Mouse (Mus musculus) cortical plate, adult 2 months (tissue): Measurements from ENCODE around the gene Ptpra. TPM values are rescaled to one million over a fixed set of nuclear protein-coding genes. Genes with fewer than 3 reads are reported as not detected.

ENCODE experiments used
- H3K27ac ChIP-seq: fragments of 200-500 bp; 2 replicates; pipeline ENCODE4 v1.5.1; 2012; ENCODE audit warnings: low read length, control low read depth, inconsistent platforms; ENCODE audit not compliant: insufficient read depth
- H3K4me1 ChIP-seq: fragments of 200-500 bp; 2 replicates; pipeline ENCODE4 v1.6.1; 2011; ENCODE audit warnings: low read length; ENCODE audit not compliant: control insufficient read depth, insufficient read depth
- H3K4me3 ChIP-seq: fragments of 200-500 bp; 2 replicates; pipeline ENCODE4 v1.5.1; 2011; ENCODE audit warnings: mild to moderate bottlenecking, low read length, control low read depth; ENCODE audit not compliant: insufficient read depth
- CTCF ChIP-seq: fragments of 200-500 bp; IDR thresholded peaks from 2 replicates; pipeline ENCODE4 v1.5.1; 2011; ENCODE audit warnings: mild to moderate bottlenecking, control low read depth, low read length; ENCODE audit not compliant: insufficient read depth; ENCODE audit errors: extremely low read depth
- POLR2A ChIP-seq: fragments of 200-500 bp; IDR thresholded peaks from 2 replicates; pipeline ENCODE4 v1.6.1; 2011; ENCODE audit warnings: mild to moderate bottlenecking, low read length, control low read depth; ENCODE audit not compliant: insufficient read depth; ENCODE audit errors: extremely low read depth
- polyA plus RNA-seq: library from polyadenylated mRNA; depleted of rRNA; stranded (reverse); fragments of >200 nt; gene quantifications from 2 replicates; pipeline ENCODE4 v1.2.3, GENCODE M21; 2012

The Ptpra gene
- polyA plus RNA-seq, 1 experiment: 156 TPM

DNA sequence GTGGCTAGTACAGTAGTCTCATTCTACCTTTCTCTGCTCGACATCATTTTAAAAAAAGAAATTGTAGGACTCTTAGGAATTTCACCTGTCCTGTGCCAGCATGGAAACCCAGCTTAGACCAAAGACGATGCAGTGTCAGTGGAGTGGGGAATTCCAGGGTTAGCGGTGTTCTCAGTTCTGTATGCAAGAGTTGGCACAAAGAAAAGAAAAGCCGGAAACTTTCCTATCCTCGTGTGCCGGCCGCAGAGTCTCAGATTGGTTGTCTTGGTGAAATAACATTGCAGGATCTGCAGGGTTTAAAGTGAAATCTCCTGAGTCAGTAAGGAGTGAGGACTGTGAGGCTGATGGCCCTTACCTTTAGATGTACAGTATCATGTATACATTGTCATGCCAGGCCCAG, 79.8 kb downstream of the Ptpra start:
- no peaks in the 10 kb centered on the region for H3K4me1 ChIP-seq
- TF ChIP-seq CTCF (no peak), POLR2A (no peak)
- no peak overlapping the region for H3K4me3 ChIP-seq
- no peak overlapping the region for H3K27ac ChIP-seq

DNA sequence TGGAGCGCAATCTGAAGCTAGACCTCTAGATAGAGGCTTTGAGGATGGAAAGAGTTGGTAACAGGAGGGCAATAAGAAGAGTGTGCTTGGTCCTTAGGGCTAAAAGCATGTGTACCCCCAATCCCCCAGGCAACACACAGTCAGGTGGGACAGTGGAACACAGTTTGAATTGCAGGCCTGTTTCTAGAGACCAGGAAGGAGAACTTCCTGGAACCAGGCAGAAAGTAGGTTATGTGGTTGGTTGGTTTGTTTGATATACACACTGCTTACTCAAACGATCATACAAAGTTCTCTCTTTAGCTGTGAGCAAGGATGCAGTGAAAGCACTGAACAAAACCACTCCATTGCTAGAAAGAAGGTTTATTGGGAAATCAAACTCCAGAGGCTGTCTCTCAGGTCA, 82.1 kb downstream of the Ptpra start:
- Histone ChIP-seq H3K27ac (no peak overlapping the region), H3K4me1 (no peaks in the 10 kb centered on the region), H3K4me3 (no peak overlapping the region)
- TF ChIP-seq CTCF (no peak), POLR2A (no peak)

DNA sequence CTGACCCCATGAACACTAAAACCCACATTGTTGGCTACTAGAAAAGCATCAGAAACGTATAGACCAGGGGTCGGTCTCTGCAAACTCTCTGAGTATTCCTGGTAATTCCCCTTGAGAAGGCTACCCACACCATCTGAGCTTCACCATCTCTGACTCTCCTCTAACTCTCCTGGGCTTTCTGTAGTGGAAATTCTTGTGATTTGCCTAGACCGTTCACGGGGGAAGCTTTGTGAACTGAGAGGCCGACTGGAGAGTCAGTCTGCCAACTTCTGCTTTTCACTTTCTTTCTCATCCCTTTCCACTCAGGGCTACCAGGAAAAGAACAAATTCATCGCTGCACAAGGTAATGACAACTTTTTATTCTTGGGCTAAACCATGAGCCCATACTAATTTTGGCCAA, 84.9 kb downstream of the Ptpra start:
- no peaks in the 10 kb centered on the region for H3K4me1 ChIP-seq
- TF ChIP-seq CTCF (no peak), POLR2A (no peak)
- H3K4me3 ChIP-seq: no peak overlapping the region
- H3K27ac ChIP-seq: no peak overlapping the region

DNA sequence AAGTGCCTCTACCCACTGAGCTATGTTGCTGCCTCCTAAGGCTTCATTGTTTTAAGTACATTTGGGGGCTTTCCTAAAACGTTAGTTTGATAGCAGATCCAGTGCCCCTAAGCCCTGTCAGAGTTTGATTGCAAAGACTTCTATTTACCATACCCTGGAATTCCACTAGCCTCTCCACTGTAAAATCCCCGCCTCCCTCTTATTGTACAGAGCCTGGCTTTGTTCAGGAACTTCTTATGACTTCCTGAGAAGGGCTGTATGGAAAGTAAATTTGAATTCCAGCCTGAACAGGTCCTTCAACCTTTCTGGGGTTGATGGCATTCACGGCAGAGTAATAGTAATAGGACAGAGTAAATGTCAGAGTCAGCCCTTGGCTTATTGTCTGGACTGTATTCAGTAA, 86.8 kb downstream of the Ptpra start:
- H3K4me1 ChIP-seq: no peaks in the 10 kb centered on the region
- no peak for TF ChIP-seq POLR2A
- no peak overlapping the region for H3K27ac ChIP-seq
- H3K4me3 ChIP-seq: no peak overlapping the region

DNA sequence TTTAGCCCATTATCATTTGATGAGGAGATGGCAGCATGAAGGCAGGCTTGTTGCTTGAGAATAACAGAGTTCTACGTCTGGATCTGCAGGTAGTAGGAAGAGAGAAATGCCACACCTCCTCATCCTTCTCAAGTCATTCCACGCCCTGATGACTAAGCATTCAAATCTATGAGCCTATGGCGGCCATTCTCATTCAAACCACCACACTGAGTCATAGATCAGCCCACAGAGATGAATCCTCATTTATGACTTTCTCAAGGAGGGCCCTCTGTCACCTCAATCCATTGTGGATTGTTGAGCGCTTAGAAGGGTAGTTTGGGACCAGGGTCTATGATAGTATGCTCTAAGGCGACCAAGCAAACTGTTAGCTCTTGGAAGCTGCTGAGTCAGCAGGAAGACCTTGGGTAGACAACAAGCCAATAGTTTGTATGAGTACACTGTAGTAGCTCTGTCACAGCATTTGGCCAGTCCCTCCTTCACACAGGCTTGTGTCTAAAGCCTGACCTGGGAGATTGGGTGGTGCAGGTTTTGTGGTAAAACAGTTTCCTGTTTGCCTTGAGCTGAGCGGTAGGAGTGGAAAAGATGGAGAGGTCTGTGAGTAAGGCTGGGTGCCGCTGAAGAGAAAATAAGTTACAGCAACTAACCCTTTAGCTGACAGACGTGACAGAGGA, 88.9 kb downstream of the Ptpra start:
- H3K4me3 ChIP-seq: no peak overlapping the region
- TF ChIP-seq POLR2A: no peak
- TF ChIP-seq CTCF: no peak
- no peaks in the 10 kb centered on the region for H3K4me1 ChIP-seq
- H3K27ac ChIP-seq: no peak overlapping the region

DNA sequence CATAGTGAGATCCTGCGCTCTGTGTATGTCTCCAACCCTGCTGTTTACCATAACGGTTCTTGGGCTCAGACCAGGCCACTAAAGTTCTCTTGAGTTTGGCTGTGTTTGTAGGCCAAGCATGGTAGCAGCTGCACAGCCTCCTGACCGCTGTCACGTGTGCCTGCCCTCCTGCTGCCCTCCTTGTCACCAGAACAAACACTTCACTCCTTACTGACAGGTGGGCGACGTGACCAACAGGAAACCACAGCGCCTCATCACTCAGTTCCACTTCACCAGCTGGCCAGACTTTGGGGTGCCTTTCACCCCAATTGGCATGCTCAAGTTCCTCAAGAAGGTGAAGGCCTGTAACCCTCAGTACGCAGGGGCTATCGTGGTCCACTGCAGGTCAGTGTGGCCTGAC, 90.2 kb downstream of the Ptpra start:
- TF ChIP-seq CTCF: no peak
- no peak for TF ChIP-seq POLR2A
- Histone ChIP-seq H3K4me1 (no peaks in the 10 kb centered on the region), H3K4me3 (no peak overlapping the region), H3K27ac (no peak overlapping the region)

DNA sequence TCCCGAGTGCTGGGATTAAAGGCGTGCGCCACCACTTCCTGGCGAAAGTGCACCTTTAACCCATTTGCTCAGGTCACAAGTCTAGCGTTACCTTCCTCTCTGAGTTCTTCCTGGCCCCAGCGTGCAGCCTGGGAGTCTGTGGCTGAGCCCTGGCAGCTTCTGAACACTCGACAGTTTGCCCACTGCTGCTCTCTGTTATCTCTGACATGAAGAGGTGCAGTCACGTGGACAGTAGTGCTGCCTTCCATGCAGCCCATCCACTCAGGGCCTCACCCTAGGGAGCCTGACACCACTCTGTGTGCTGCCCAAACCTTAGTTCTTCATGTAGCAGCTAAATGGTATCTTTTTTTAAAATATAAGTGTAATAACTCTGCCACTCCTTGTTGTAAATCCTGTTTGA, 96.9 kb downstream of the Ptpra start:
- H3K4me1 ChIP-seq: no peaks in the 10 kb centered on the region
- no peak for TF ChIP-seq POLR2A
- TF ChIP-seq CTCF: no peak
- no peak overlapping the region for H3K4me3 ChIP-seq
- no peak overlapping the region for H3K27ac ChIP-seq

DNA sequence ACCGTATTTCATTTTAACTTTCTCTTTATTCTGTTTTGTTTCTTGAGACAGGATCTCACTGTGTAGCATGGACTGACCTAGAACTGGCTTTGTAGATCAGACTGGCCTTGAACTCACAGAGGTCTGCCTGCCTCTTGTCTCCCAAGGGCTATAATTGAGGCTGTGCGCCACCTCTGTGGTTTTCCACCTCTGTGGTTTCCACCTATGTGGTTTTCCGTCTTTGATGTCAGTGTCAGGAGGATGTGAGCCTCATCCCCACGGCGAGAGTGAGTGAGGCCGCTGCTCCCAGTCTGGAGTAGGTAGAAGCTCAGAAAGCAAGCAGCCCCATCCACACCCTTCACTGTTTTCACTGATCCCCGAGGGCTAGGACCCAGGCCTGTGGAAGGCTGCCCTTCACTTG, 104.8 kb downstream of the Ptpra start:
- Histone ChIP-seq H3K27ac (no peak overlapping the region), H3K4me3 (no peak overlapping the region), H3K4me1 (no peaks in the 10 kb centered on the region)
- TF ChIP-seq CTCF (no peak), POLR2A (no peak)

DNA sequence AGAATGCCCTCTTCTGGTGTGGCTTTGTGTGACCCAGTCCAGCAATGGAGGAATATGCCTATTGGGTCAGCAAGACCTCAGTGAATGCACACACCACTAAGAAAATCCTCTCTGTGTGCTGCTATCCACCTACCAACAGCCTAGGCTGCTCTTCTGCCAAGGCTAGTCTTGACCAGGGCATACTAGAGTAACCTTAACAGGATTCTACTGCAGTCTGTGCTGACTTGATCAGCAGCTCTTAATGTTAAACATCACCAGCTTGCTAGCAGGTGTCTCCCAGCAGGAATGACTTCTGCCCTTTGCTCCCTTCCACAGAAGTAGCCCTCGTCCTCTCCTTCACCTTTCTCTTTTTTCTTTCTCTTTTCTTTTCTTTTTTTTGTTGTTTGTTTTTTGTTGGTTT, 106.2 kb downstream of the Ptpra start:
- TF ChIP-seq POLR2A (no peak), CTCF (no peak)
- no peak overlapping the region for H3K27ac ChIP-seq
- H3K4me1 ChIP-seq: no peaks in the 10 kb centered on the region
- no peak overlapping the region for H3K4me3 ChIP-seq

DNA sequence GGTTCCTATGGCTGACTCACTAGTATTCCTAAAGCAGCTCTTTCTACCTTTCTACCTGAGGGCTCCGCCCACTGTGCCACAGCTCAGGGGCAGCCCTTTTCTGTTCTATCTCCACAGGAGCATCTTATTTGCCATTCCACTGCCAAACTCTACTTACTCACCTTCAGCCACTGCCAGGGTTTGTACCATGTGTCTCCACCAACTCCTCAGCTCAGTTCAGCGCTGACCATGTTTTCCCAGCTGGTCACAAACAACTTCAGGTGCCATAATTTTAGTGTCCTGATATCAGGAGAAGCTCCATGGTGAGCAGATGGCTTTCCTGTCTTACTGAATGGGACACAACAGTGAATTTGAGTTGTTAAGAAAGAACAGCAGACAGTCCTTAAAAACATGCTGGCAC, 107.4 kb downstream of the Ptpra start:
- Histone ChIP-seq H3K4me3 (no peak overlapping the region), H3K27ac (no peak overlapping the region), H3K4me1 (no peaks in the 10 kb centered on the region)
- no peak for TF ChIP-seq CTCF
- TF ChIP-seq POLR2A: no peak

DNA sequence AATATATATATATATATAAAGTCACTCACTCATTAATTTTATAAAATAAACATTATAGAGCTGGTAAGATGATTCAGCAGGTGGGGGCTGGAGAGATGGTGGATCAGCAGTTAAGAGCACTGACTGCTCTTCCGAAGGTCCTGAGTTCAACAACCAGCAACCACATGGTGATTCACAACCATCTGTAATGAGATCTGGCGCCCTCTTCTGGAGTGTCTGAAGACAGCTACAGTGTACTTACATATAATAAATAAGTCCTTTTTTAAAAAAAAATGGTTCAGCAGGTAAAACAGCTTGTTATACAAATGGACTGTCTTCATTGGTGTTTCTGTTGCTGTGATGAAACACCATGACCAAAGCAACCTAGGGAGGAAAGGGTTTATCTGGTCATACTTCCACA, 107.9 kb downstream of the Ptpra start:
- Histone ChIP-seq H3K27ac (no peak overlapping the region), H3K4me1 (no peaks in the 10 kb centered on the region), H3K4me3 (no peak overlapping the region)
- no peak for TF ChIP-seq POLR2A
- TF ChIP-seq CTCF: no peak
